Mouse (Mus musculus) Patski (cell line): ENCODE results near the gene Gphb5. TPM values are rescaled to one million over a fixed set of nuclear protein-coding genes. Genes with fewer than 3 reads are reported as not detected.

Experiments used
- ATAC-seq: fragments of 100-300 bp; one replicate; pipeline ENCODE4 v1.8.0; 2021
- CTCF ChIA-PET: fragments of 350-600 bp; sonication (Branson Sonifier 250); formaldehyde crosslinking; loops from one replicate; lab custom pipeline; 2022; ENCODE audit warnings: inconsistent platforms; lab: Charles Lee
- POLR2A ChIA-PET: fragments of 350-600 bp; sonication (Branson Sonifier 250); formaldehyde crosslinking; loops from one replicate; lab custom pipeline; 2022; ENCODE audit warnings: antibody characterized with exemption, inconsistent platforms; lab: Charles Lee
- DNase-seq: peaks from one replicate; pipeline ENCODE4 v3.0.0-alpha.2; 2011; ENCODE audit warnings: low read depth, low spot score
- H3K27me3 ChIP-seq: fragments of 371-371 bp; one replicate; pipeline ENCODE4 v1.5.1; 2021
- CTCF ChIP-seq: fragments of 100-300 bp; IDR thresholded peaks from one replicate; pipeline ENCODE4 v1.5.1; 2021
- in situ Hi-C: fragments of 300-500 bp; cut with MboI; formaldehyde crosslinking; loops from 3 replicates; pipeline ENCODE4 v1.11.1; 2018; ENCODE audit warnings: low pct_unique_long_range_greater_than_20kb, mixed read lengths
- polyA plus RNA-seq: library from polyadenylated mRNA; unstranded; gene quantifications from one replicate; pipeline ENCODE4 v1.2.3, GENCODE M21; 2021

Gphb5 gene
- not detected for polyA plus RNA-seq

- ATAC-seq (no peak), DNase-seq (no peak)
- TF ChIP-seq CTCF = no peak
- ChIA-PET CTCF (no interaction called here), POLR2A (no interaction called here)
- H3K27me3 ChIP-seq = peaks cover 12% of the 10 kb centered on the region
- in situ Hi-C loops = no loop called here
Observed at GRCm38 (mm10) chr12:75416681-75417080, at the start of gene Gphb5. Gene Gphb5, minus strand, starts transcription at chr12:75416781.

- no peak for TF ChIP-seq CTCF
- DNase-seq (no peak), ATAC-seq (no peak)
- CTCF ChIA-PET = interaction anchor here (0.6 to 1.3 kb wide), 2 partner anchors 69 to 182 kb away, joined by 3 read pairs; no protein-coding TSS in a partner anchor
- H3K27me3 ChIP-seq = no peaks in the 10 kb centered on the region
- in situ Hi-C loops = loop anchor here (5.0 to 25.0 kb wide), 2 partner anchors 131 to 721 kb away; partner anchors contain the start of genes Esr2 and Ppp2r5e
- POLR2A ChIA-PET = no interaction called here
Observed at GRCm38 (mm10) chr12:75466206-75466605, 49.6 kb upstream of the Gphb5 start.

- ChIA-PET POLR2A (no interaction called here), CTCF (interaction anchor here (0.7 to 1.7 kb wide), 8 partner anchors 9 to 1134 kb away, joined by 3 to 5 read pairs (median 3); no protein-coding TSS in a partner anchor)
- peak; percentile 74 for TF ChIP-seq CTCF
- no peak for DNase-seq
- in situ Hi-C loops = loop anchor here (5.0 to 25.0 kb wide), 3 partner anchors 178 to 723 kb away; partner anchors contain the start of gene Esr2
- no peaks in the 10 kb centered on the region for H3K27me3 ChIP-seq
- no peak for ATAC-seq
Observed at GRCm38 (mm10) chr12:75464016-75464769, 47.6 kb upstream of the Gphb5 start.

GRCm38 (mm10) chr12:75460561-75460960 is 44.0 kb upstream of the Gphb5 start:
- ATAC-seq = no peak
- CTCF ChIA-PET = interaction anchor here (0.6 to 1.7 kb wide), 4 partner anchors 11 to 1083 kb away, joined by 3 to 4 read pairs (median 3); no protein-coding TSS in a partner anchor
- H3K27me3 ChIP-seq = no peaks in the 10 kb centered on the region
- DNase-seq = no peak
- in situ Hi-C loops = loop anchor here (5.0 to 25.0 kb wide), 3 partner anchors 182 to 727 kb away; partner anchors contain the start of gene Esr2
- POLR2A ChIA-PET = interaction anchor here (0.8 kb wide), 1 partner anchor 198 kb away, joined by 4 read pairs; no protein-coding TSS in a partner anchor
- TF ChIP-seq CTCF = no peak

GRCm38 (mm10) chr12:75459656-75460055 is 43.1 kb upstream of the Gphb5 start:
- in situ Hi-C loops = loop anchor here (5.0 to 25.0 kb wide), 3 partner anchors 183 to 728 kb away; partner anchors contain the start of gene Esr2

GRCm38 (mm10) chr12:75453441-75453840 is 36.9 kb upstream of the Gphb5 start:
- in situ Hi-C loops = loop anchor here (25.0 kb wide), 1 partner anchor 734 kb away; the partner anchor contains the start of gene Esr2

More at GRCm38 (mm10) chr12:75459656-75460055, 43.1 kb upstream of the Gphb5 start:
- H3K27me3 ChIP-seq = no peaks in the 10 kb centered on the region
- ATAC-seq = no peak
- POLR2A ChIA-PET = no interaction called here
- CTCF ChIA-PET = interaction anchor here (1.0 to 1.7 kb wide), 2 partner anchors 12 to 182 kb away, joined by 3 to 4 read pairs; no protein-coding TSS in a partner anchor
- DNase-seq = no peak
- TF ChIP-seq CTCF = no peak

GRCm38 (mm10) chr12:75453027-75453426 is 36.4 kb upstream of the Gphb5 start:
- peak; percentile 64 for TF ChIP-seq CTCF
- H3K27me3 ChIP-seq = no peaks in the 10 kb centered on the region
- ChIA-PET POLR2A (no interaction called here), CTCF (interaction anchor here (1.4 kb wide), 1 partner anchor 171 kb away, joined by 3 read pairs; no protein-coding TSS in a partner anchor)
- in situ Hi-C loops = loop anchor here (25.0 kb wide), 1 partner anchor 734 kb away; the partner anchor contains the start of gene Esr2
- no peak for ATAC-seq
- peak; percentile 27 for DNase-seq

More at GRCm38 (mm10) chr12:75453441-75453840, 36.9 kb upstream of the Gphb5 start:
- ChIA-PET POLR2A (no interaction called here), CTCF (no interaction called here)
- ATAC-seq (no peak), DNase-seq (no peak)
- H3K27me3 ChIP-seq = no peaks in the 10 kb centered on the region
- TF ChIP-seq CTCF = no peak

- ChIA-PET CTCF (interaction anchor here (0.8 kb wide), 1 partner anchor 197 kb away, joined by 3 read pairs; no protein-coding TSS in a partner anchor), POLR2A (interaction anchor here (0.7 kb wide), 1 partner anchor 316 kb away, joined by 3 read pairs; no protein-coding TSS in a partner anchor)
- no peak for TF ChIP-seq CTCF
- ATAC-seq = no peak
- in situ Hi-C loops = loop anchor here (25.0 kb wide), 1 partner anchor 737 kb away; the partner anchor contains the start of gene Esr2
- no peak for DNase-seq
- H3K27me3 ChIP-seq = no peaks in the 10 kb centered on the region
Observed at GRCm38 (mm10) chr12:75450592-75450991, 34.0 kb upstream of the Gphb5 start.

- ATAC-seq = no peak
- in situ Hi-C loops = loop anchor here (25.0 kb wide), 1 partner anchor 737 kb away; the partner anchor contains the start of gene Esr2
- CTCF ChIA-PET = no interaction called here
Observed at GRCm38 (mm10) chr12:75450011-75450410, 33.4 kb upstream of the Gphb5 start.

GRCm38 (mm10) chr12:75449475-75449966 is 32.9 kb upstream of the Gphb5 start:
- in situ Hi-C loops = no loop called here
- ChIA-PET CTCF (no interaction called here), POLR2A (no interaction called here)
- peak; percentile 33 for TF ChIP-seq CTCF
- ATAC-seq (no peak), DNase-seq (no peak)
- no peaks in the 10 kb centered on the region for H3K27me3 ChIP-seq

More at GRCm38 (mm10) chr12:75450011-75450410, 33.4 kb upstream of the Gphb5 start:
- POLR2A ChIA-PET = interaction anchor here (0.7 kb wide), 1 partner anchor 316 kb away, joined by 3 read pairs; no protein-coding TSS in a partner anchor
- no peak for TF ChIP-seq CTCF
- H3K27me3 ChIP-seq = no peaks in the 10 kb centered on the region
- DNase-seq = no peak
